Comparison of ENCODE assay signal across 8 mouse cellular contexts in the genomic region with DNA sequence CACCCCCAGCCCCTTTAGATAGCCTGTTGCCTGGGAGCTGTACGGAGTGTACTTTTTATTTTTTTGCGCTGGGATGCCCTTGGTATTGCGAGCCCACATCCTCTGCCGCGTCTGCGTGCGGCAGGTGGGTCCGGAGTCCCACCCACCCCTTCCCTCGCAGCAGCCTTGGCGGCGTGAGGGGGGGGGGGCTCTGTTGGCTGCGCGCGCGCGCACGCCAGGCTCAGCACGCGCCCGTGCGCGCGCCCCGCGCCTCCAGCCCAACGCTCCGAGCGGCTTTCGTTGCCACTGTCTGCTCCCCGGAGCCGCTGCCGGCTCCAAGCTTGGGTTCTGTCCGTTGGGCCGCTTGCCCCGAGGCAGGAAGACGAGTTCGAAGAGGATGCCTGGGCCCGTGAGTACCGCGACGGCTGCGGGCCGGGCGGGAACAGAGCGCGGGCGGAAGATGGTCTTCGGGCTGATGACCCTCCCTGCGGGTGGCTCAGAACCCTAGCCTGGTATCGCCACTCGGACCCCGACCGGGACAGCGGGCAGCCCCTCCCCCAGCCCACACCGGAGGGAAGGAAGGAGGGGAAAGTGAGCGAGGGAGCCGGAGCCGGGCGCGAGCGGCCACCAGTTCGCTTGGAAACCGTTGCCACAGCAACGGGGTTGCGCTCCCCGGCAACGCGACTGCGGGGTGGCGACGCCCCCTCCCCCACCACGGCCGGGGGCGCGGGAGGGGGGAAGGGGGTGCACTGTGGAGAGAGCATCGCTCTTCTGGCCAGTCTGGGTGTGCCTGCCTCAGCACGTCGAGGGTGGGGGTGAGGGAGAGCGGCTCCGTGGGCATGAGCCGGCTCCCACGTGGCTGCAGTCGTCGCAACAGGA. TPM values are rescaled to one million over a fixed set of nuclear protein-coding genes. Genes with fewer than 3 reads are reported as not detected.
A peak's percentile ranks its signal among the peaks of the same experiment; 100 is the strongest.
DNase-seq lines count a peak whose midpoint lies in the region; ATAC-seq and TF ChIP-seq lines count a peak whose summit lies in the region.

A gene (plus strand): TSS at position 241 of the 858 bp plus-strand sequence.

- H3K9me3 ChIP-seq in erythroblast, embryonic 14.5 days (ENCODE audit: control insufficient read depth, low read length): no peaks in the 10 kb centered on the region
- H3K9me3 ChIP-seq in forebrain, embryonic 10.5 days: no peaks in the 10 kb centered on the region
- H3K9me3 ChIP-seq in hindbrain, embryonic 16.5 days (ENCODE audit: control insufficient read depth, low read length): no peaks in the 10 kb centered on the region
- no peaks in the 10 kb centered on the region for H3K9me3 ChIP-seq in limb, embryonic 12.5 days
- no peaks in the 10 kb centered on the region for H3K9me3 ChIP-seq in midbrain, postnatal 0 days (ENCODE audit: low read length)

- peak within 1 kb of the TSS; percentile 97 for H3K27ac ChIP-seq in forebrain, embryonic 10.5 days
- peak within 1 kb of the TSS; percentile 92 for H3K27ac ChIP-seq in hindbrain, embryonic 16.5 days (ENCODE audit: low read depth, low read length)
- H3K27ac ChIP-seq in limb, embryonic 12.5 days: peak within 1 kb of the TSS; percentile 89
- H3K27ac ChIP-seq in midbrain, postnatal 0 days (ENCODE audit: low read depth, low read length): peak within 1 kb of the TSS; percentile 98
- peak within 1 kb of the TSS; percentile 95 for H3K27ac ChIP-seq in testis, adult 2 months (ENCODE audit: control insufficient read depth, insufficient read depth, low read depth, low read length)

- peaks cover 31% of the 10 kb centered on the region for H3K36me3 ChIP-seq in erythroblast, embryonic 14.5 days (ENCODE audit: control insufficient read depth)
- H3K36me3 ChIP-seq in forebrain, embryonic 10.5 days (replicated peaks): peaks cover 36% of the 10 kb centered on the region
- peaks cover 2% of the 10 kb centered on the region for H3K36me3 ChIP-seq in hindbrain, embryonic 16.5 days (ENCODE audit: control insufficient read depth, insufficient read depth, low read length)
- peaks cover 36% of the 10 kb centered on the region for H3K36me3 ChIP-seq in limb, embryonic 12.5 days
- H3K36me3 ChIP-seq in midbrain, postnatal 0 days (ENCODE audit: insufficient read depth, low read length): peaks cover 10% of the 10 kb centered on the region; the same call in 1 of the 2 replicates
- no peaks in the 10 kb centered on the region; the same call in 1 of the 2 replicates for H3K36me3 ChIP-seq in testis, adult 2 months (ENCODE audit: control insufficient read depth, insufficient read depth, low read length)

- H3K9ac ChIP-seq in hindbrain, embryonic 16.5 days (ENCODE audit: low read depth, low read length): peak within 1 kb of the TSS; percentile 78
- H3K9ac ChIP-seq in limb, embryonic 12.5 days (replicated peaks): peak within 1 kb of the TSS; percentile 80
- H3K9ac ChIP-seq in midbrain, postnatal 0 days (replicated peaks; ENCODE audit: low read length, poor library complexity, severe bottlenecking): peak within 1 kb of the TSS; percentile 95

- peak; percentile 55 for TF ChIP-seq POLR2A in testis, adult 2 months (IDR thresholded peaks at IDR 0.05; ENCODE audit: control insufficient read depth, low read depth, low read length)

- H3K27me3 ChIP-seq in erythroblast, embryonic 14.5 days (ENCODE audit: control insufficient read depth): peaks cover 62% of the 10 kb centered on the region
- 0 out of 2 replicates have a peak, but pooled peaks cover under 1% of the 10 kb centered on the region for H3K27me3 ChIP-seq in forebrain, embryonic 10.5 days (ENCODE audit: poor library complexity, severe bottlenecking)
- H3K27me3 ChIP-seq in hindbrain, embryonic 16.5 days (replicated peaks; ENCODE audit: control insufficient read depth, insufficient read depth, low read length): no peaks in the 10 kb centered on the region
- no peaks in the 10 kb centered on the region for H3K27me3 ChIP-seq in limb, embryonic 12.5 days
- no peaks in the 10 kb centered on the region for H3K27me3 ChIP-seq in midbrain, postnatal 0 days (ENCODE audit: insufficient read depth, low read length)
- H3K27me3 ChIP-seq in testis, adult 2 months (ENCODE audit: control insufficient read depth, insufficient read depth, low read length): no peaks in the 10 kb centered on the region

- no peak for TF ChIP-seq CTCF in midbrain, postnatal 0 days (IDR thresholded peaks at IDR 0.05)
- TF ChIP-seq CTCF in testis, adult 2 months (IDR thresholded peaks at IDR 0.05; ENCODE audit: control insufficient read depth, insufficient read depth, insufficient replicate concordance, low read depth, low read length): no peak

- no peak for ATAC-seq in erythroblast, adult 5-6 weeks (replicated peaks; ENCODE audit: low FRiP score, poor library complexity, severe bottlenecking)
- ATAC-seq in hindbrain, embryonic 16.5 days: peak; percentile 76
- peak; percentile 57 for ATAC-seq in limb, embryonic 12.5 days (ENCODE audit: insufficient number of reproducible peaks, insufficient read depth, low FRiP score, low TSS enrichment, low read depth)
- ATAC-seq in midbrain, postnatal 0 days (ENCODE audit: low FRiP score): peak; percentile 77

- WGBS in forebrain, embryonic 10.5 days: under 1% methylated on average over 80 of the region's 84 CpGs
- under 1% methylated on average over 62 of the region's 84 CpGs for WGBS in hindbrain, embryonic 16.5 days
- under 1% methylated on average over 82 of the region's 84 CpGs for WGBS in limb, embryonic 12.5 days
- WGBS in midbrain, postnatal 0 days: under 1% methylated on average over 61 of the region's 84 CpGs

- DNase-seq in adrenal gland, postnatal 10 days: peak; percentile 73
- DNase-seq in forebrain, embryonic 10.5 days (ENCODE audit: extremely low spot score, low spot score): peak; percentile 84
- DNase-seq in midbrain, postnatal 0 days (ENCODE audit: low spot score): peak; percentile 88

- H3K4me3 ChIP-seq in erythroblast, embryonic 14.5 days (replicated peaks): peak within 1 kb of the TSS; percentile 34
- peak within 1 kb of the TSS; percentile 76 for H3K4me3 ChIP-seq in forebrain, embryonic 10.5 days
- peak within 1 kb of the TSS; percentile 66 for H3K4me3 ChIP-seq in hindbrain, embryonic 16.5 days (ENCODE audit: low read length)
- H3K4me3 ChIP-seq in limb, embryonic 12.5 days (replicated peaks): peak within 1 kb of the TSS; percentile 76
- peak within 1 kb of the TSS; percentile 85 for H3K4me3 ChIP-seq in midbrain, postnatal 0 days (ENCODE audit: low read depth, low read length)
- peak within 1 kb of the TSS; percentile 85 for H3K4me3 ChIP-seq in testis, adult 2 months (ENCODE audit: control insufficient read depth, low read depth, low read length)

- H3K4me2 ChIP-seq in hindbrain, embryonic 16.5 days (ENCODE audit: low read length): peak within 1 kb of the TSS; percentile 94
- H3K4me2 ChIP-seq in limb, embryonic 12.5 days: peak within 1 kb of the TSS; percentile 93
- H3K4me2 ChIP-seq in midbrain, postnatal 0 days (ENCODE audit: low read depth, low read length, poor library complexity, severe bottlenecking): peak within 1 kb of the TSS; percentile 84

- H3K4me1 ChIP-seq in erythroblast, embryonic 14.5 days (ENCODE audit: control insufficient read depth): peaks cover 13% of the 10 kb centered on the region
- peaks cover 72% of the 10 kb centered on the region for H3K4me1 ChIP-seq in forebrain, embryonic 10.5 days
- H3K4me1 ChIP-seq in hindbrain, embryonic 16.5 days (ENCODE audit: control insufficient read depth, insufficient read depth, low read depth, low read length): peaks cover 54% of the 10 kb centered on the region
- H3K4me1 ChIP-seq in limb, embryonic 12.5 days (replicated peaks): peaks cover 27% of the 10 kb centered on the region
- peaks cover 18% of the 10 kb centered on the region; the same call in 1 of the 2 replicates for H3K4me1 ChIP-seq in midbrain, postnatal 0 days (ENCODE audit: insufficient read depth, low read length)
- peaks cover 16% of the 10 kb centered on the region for H3K4me1 ChIP-seq in testis, adult 2 months (ENCODE audit: control insufficient read depth, insufficient read depth, low read length)

RNA-seq across cellular contexts. Expression of the gene that starts here (rescaled TPM):
- polyA plus RNA-seq in erythroblast, embryonic 14.5 days (2012): 0.08 and 0.23 TPM in 2 replicates
- total RNA-seq in erythroblast, adult 5-6 weeks (2015; ENCODE audit: low replicate concordance): not detected in 2 replicates
- total RNA-seq in erythroblast, adult 5-6 weeks (2017; ENCODE audit: low replicate concordance): not detected in 2 replicates
- 1 to 10 TPM; 3.7 to 4.2 TPM for total RNA-seq in adrenal gland, postnatal 10 days (2021)
- 0.75 and 0.88 TPM in 2 replicates for polyA plus RNA-seq in forebrain, embryonic 10.5 days (2016; fragmentation: Nextera tagmentation; extraction: Ambion mirVana)
- polyA plus RNA-seq in hindbrain, embryonic 16.5 days (2015; fragmentation: Nextera tagmentation; extraction: Ambion mirVana): 4.4 and 4.9 TPM in 2 replicates
- 0.67 and 1.1 TPM in 2 replicates for polyA plus RNA-seq in limb, embryonic 12.5 days (2016; fragmentation: Nextera tagmentation; extraction: Ambion mirVana)
- total RNA-seq in midbrain, postnatal 0 days (2014; rRNA removed): 101 and 131 TPM in 2 replicates
- polyA plus RNA-seq in midbrain, postnatal 0 days (2015; fragmentation: Nextera tagmentation; extraction: Ambion mirVana): 6.6 and 8.1 TPM in 2 replicates
- 20.3 and 24.9 TPM in 2 replicates for polyA plus RNA-seq in testis, adult 2 months (2012; rRNA removed)

Comparison
In these comparisons a context has a peak if more than half of its experiments do, and no peak if none do; other contexts are left out.
1. RNA of the gene that starts here (total RNA-seq): 101 to 131 TPM in midbrain, postnatal 0 days; 3.7 to 4.2 TPM in adrenal gland, postnatal 10 days and not detected in erythroblast, adult 5-6 weeks; every median in the first group is over 10 times any median in the second.
2. Peak in DNase-seq, H3K4me3 ChIP-seq and H3K27ac ChIP-seq in forebrain, embryonic 10.5 days; RNA of the gene not detected or under 1 TPM.
3. H3K4me3 ChIP-seq: peak in every context shown above with its lines; median percentile 85 in midbrain, postnatal 0 days; 85 in testis, adult 2 months; 76 in forebrain, embryonic 10.5 days; 76 in limb, embryonic 12.5 days; 66 in hindbrain, embryonic 16.5 days; 34 in erythroblast, embryonic 14.5 days.
4. Peak in every context shown above with its lines, with median percentiles within 50 percentile points of each other: DNase-seq, H3K27ac ChIP-seq, H3K4me2 ChIP-seq and H3K9ac ChIP-seq.